Mouse (Mus musculus) bone marrow macrophage, adult 2 months (primary cell): ENCODE measurements at regions not wholly inside any gene's neighbourhood (a gene's known extent, or its start where the extent isn't known, plus 50 kb on each side); places are given as distances from the start of the nearest gene placed in this dataset.

ENCODE experiments used
- CTCF ChIP-seq: IDR thresholded peaks from 2 replicates; pipeline ENCODE4 v1.5.1; 2012; ENCODE audit warnings: low read depth, mild to moderate bottlenecking, low read length, moderate library complexity
- POLR2A ChIP-seq: IDR thresholded peaks from 2 replicates; pipeline ENCODE4 v1.6.1; 2012; ENCODE audit warnings: mild to moderate bottlenecking, low read depth, low read length, borderline replicate concordance

- no peak for TF ChIP-seq POLR2A
- no peak for TF ChIP-seq CTCF
Observed at GRCm38 (mm10) chr1:185610586-185610985, 155.9 kb downstream of the Slc30a10 start.
